Mouse (Mus musculus) limb, embryonic 10.5 days (tissue): ENCODE data around the gene Osbpl5. TPM values are rescaled to one million over a fixed set of nuclear protein-coding genes. Genes with fewer than 3 reads are reported as not detected.
A peak's percentile ranks its signal among the peaks of the same experiment; 100 is the strongest.

Experiments used
- DNase-seq: peaks from one replicate; pipeline ENCODE4 v3.0.0-alpha.2; 2017; ENCODE audit warnings: low spot score
- H3K27ac ChIP-seq: fragments of 300-500 bp; sonication (generic); 2 replicates; pipeline ENCODE4 v1.5.1; 2016; ENCODE audit warnings: mild to moderate bottlenecking
- H3K27me3 ChIP-seq: fragments of 300-500 bp; sonication (generic); 2 replicates; pipeline ENCODE4 v1.6.1; 2016; ENCODE audit warnings: low read depth, mild to moderate bottlenecking; ENCODE audit not compliant: poor library complexity, severe bottlenecking
- H3K36me3 ChIP-seq: fragments of 300-500 bp; sonication (generic); 2 replicates; pipeline ENCODE4 v1.6.1; 2016; ENCODE audit warnings: mild to moderate bottlenecking, moderate library complexity
- H3K4me1 ChIP-seq: fragments of 300-500 bp; sonication (generic); 2 replicates; pipeline ENCODE4 v1.6.1; 2016
- H3K4me3 ChIP-seq: fragments of 300-500 bp; sonication (generic); 2 replicates; pipeline ENCODE4 v1.5.1; 2016; ENCODE audit warnings: mild to moderate bottlenecking, moderate library complexity
- H3K9me3 ChIP-seq: fragments of 300-500 bp; sonication (generic); replicated peaks from 2 replicates; pipeline ENCODE4 v1.6.1; 2016; ENCODE audit warnings: mild to moderate bottlenecking
- WGBS: fragments of 180-500 bp; shearing (Covaris S2); methylation state at CpG from one replicate; pipeline ENCODE4 v1.1.7; 2016; 5-methylcytosine and 5-hydroxymethylcytosine counted together
- polyA plus RNA-seq: library from polyadenylated mRNA; unstranded; fragments of >200 nt; fragmentation: Nextera tagmentation; extraction: Ambion mirVana; gene quantifications from 2 replicates; pipeline ENCODE4 v1.2.1, GENCODE M21; 2016

The Osbpl5 gene
- polyA plus RNA-seq, 1 experiment from 2014 or later: 19.9 TPM

GRCm38 (mm10) chr7:143749045-143749444 lies 7.7 kb downstream of the Osbpl5 start:
- H3K36me3 ChIP-seq: no peaks in the 10 kb centered on the region
- H3K27ac ChIP-seq: peak overlapping the region; percentile 76; the same call in 1 of the 2 replicates
- DNase-seq: no peak
- no peaks in the 10 kb centered on the region for H3K9me3 ChIP-seq
- 73% methylated on average over 3 of the region's 3 CpGs for WGBS
- no peak overlapping the region for H3K4me3 ChIP-seq
- peaks cover 14% of the 10 kb centered on the region for H3K27me3 ChIP-seq
- H3K4me1 ChIP-seq: peaks cover 12% of the 10 kb centered on the region

DNA sequence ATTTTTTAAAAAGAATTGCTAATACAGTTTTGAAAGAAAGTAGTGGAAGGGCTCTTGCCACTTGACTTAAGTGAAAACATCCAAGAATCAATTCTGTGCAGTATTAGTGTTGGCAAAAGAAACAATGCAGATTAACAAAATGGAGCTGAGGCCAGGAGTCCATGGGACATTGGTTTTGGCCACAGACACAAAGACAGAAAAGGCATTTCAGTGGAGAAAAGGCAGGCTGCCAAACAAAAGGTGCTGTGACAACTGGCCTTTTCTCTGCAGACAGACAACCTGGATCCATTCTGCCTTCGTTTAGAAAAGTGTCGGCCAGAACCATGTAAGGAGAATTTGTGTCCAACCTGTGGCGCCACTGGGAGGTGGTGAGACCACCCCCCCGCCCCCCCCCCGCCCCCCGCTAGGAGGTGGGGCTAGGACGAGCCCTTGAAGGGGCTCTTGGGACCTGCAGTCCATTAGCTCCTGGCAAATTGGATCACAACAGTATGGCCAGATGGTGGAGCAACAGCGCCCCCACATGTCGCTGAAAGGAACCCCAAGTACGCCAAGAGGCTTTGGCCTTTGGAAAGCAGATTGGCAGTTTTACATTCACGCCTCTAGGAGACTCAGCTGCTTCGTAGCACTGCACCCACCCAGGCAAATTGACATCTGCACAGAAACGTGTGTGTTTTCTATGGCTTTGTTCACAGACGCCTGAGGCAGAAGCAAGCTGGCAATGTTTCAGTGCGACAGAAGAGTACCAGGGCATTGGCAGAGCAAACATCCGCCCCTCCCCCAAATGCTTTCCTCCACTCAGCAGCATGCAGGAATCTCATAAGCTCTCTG lies 8.5 kb downstream of the Osbpl5 start:
- H3K36me3 ChIP-seq: no peaks in the 10 kb centered on the region
- whole genome bisulfite sequencing: 4% methylated on average over 16 of the region's 16 CpGs
- peak overlapping the region; percentile 76 for H3K27ac ChIP-seq
- peak; percentile 92 for DNase-seq
- H3K4me3 ChIP-seq: peak overlapping the region; percentile 39
- H3K9me3 ChIP-seq: no peaks in the 10 kb centered on the region
- H3K27me3 ChIP-seq: peaks cover 13% of the 10 kb centered on the region
- peaks cover 12% of the 10 kb centered on the region for H3K4me1 ChIP-seq

DNA sequence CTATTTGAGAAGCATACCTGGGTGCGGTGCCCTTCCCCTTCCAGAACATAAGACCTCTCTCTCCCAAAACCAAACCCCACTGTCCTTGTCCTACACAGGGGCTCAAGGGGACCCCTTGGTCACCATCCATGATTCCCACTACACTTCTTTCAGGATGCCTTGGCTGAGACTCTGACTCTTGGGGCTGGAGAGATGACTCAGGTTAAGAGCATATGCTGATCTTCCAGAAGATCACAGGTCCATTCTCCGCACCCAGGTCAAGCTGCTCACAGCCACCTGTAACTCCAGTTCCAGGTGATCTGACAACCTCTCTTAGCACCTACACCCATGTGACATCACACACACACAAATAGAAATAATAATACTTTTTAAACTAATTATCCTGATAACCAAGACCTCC lies 16.1 kb downstream of the Osbpl5 start:
- DNase-seq: no peak
- 13% methylated on average over 2 of the region's 2 CpGs for WGBS
- peak overlapping the region; percentile 75 for H3K4me3 ChIP-seq
- H3K9me3 ChIP-seq: no peaks in the 10 kb centered on the region
- peak overlapping the region; percentile 88 for H3K27ac ChIP-seq
- peaks cover 24% of the 10 kb centered on the region for H3K27me3 ChIP-seq
- H3K36me3 ChIP-seq: no peaks in the 10 kb centered on the region
- peaks cover 34% of the 10 kb centered on the region for H3K4me1 ChIP-seq

- peak overlapping the region; percentile 88 for H3K27ac ChIP-seq
- H3K27me3 ChIP-seq: peaks cover 24% of the 10 kb centered on the region
- H3K4me1 ChIP-seq: peaks cover 34% of the 10 kb centered on the region
- DNase-seq: peak; percentile 87
- 3% methylated on average over 38 of the region's 38 CpGs for WGBS
- H3K9me3 ChIP-seq: no peaks in the 10 kb centered on the region
- no peaks in the 10 kb centered on the region for H3K36me3 ChIP-seq
- H3K4me3 ChIP-seq: peak overlapping the region; percentile 75
Observed at GRCm38 (mm10) chr7:143739511-143740461, 17.0 kb downstream of the Osbpl5 start.

- no peaks in the 10 kb centered on the region for H3K9me3 ChIP-seq
- 0 out of 2 replicates have a peak overlapping the region, but pooled peaks have one; percentile 75 for H3K4me3 ChIP-seq
- H3K27ac ChIP-seq: peak overlapping the region; percentile 88; the same call in 1 of the 2 replicates
- H3K27me3 ChIP-seq: peaks cover 24% of the 10 kb centered on the region
- 0 out of 2 replicates have a peak, but pooled peaks cover 3% of the 10 kb centered on the region for H3K36me3 ChIP-seq
- 47% methylated on average over 5 of the region's 5 CpGs for WGBS
- no peak for DNase-seq
- peaks cover 34% of the 10 kb centered on the region for H3K4me1 ChIP-seq
Observed at GRCm38 (mm10) chr7:143738601-143739006, 18.2 kb downstream of the Osbpl5 start.

- Histone ChIP-seq H3K9me3 (no peaks in the 10 kb centered on the region), H3K27ac (peak overlapping the region; percentile 88; the same call in 1 of the 2 replicates), H3K36me3 (0 out of 2 replicates have a peak, but pooled peaks cover 3% of the 10 kb centered on the region), H3K27me3 (peaks cover 24% of the 10 kb centered on the region), H3K4me1 (peaks cover 34% of the 10 kb centered on the region), H3K4me3 (no peak overlapping the region)
- no peak for DNase-seq
- WGBS: 78% methylated on average over 6 of the region's 6 CpGs
Observed at GRCm38 (mm10) chr7:143738194-143738593, 18.6 kb downstream of the Osbpl5 start.

- Histone ChIP-seq H3K4me1 (peaks cover 31% of the 10 kb centered on the region), H3K4me3 (no peak overlapping the region), H3K9me3 (no peaks in the 10 kb centered on the region), H3K36me3 (0 out of 2 replicates have a peak, but pooled peaks cover 6% of the 10 kb centered on the region), H3K27me3 (no peaks in the 10 kb centered on the region), H3K27ac (no peak overlapping the region)
- DNase-seq: no peak
- WGBS: 92% methylated on average over 4 of the region's 4 CpGs
Observed at GRCm38 (mm10) chr7:143733746-143734145, 23.0 kb downstream of the Osbpl5 start.

DNA sequence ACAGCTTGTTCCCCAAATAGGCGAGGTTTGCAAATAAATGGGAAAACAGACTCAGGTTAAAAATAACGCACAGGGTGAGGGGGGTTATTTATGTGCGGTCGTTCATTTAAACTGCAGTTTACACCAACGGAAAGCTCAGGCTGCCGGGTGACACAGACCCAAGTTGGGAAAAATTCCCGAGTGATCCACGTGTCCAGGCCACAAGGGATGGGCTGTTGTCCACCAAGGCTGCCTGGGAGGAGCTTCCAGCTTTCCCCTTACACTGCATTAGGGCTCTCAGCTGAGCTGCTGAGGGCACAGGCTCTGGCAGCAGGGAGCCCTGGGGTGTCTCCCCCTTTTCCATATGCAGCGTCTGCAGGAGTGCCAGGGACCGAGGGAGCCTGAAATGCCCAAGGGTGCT lies 26.9 kb downstream of the Osbpl5 start:
- H3K9me3 ChIP-seq: no peaks in the 10 kb centered on the region
- H3K27me3 ChIP-seq: no peaks in the 10 kb centered on the region
- H3K4me1 ChIP-seq: peaks cover 20% of the 10 kb centered on the region
- DNase-seq: no peak
- WGBS: 72% methylated on average over 10 of the region's 10 CpGs
- 0 out of 2 replicates have a peak, but pooled peaks cover 9% of the 10 kb centered on the region for H3K36me3 ChIP-seq
- no peak overlapping the region for H3K4me3 ChIP-seq
- H3K27ac ChIP-seq: peak overlapping the region; percentile 58

DNA sequence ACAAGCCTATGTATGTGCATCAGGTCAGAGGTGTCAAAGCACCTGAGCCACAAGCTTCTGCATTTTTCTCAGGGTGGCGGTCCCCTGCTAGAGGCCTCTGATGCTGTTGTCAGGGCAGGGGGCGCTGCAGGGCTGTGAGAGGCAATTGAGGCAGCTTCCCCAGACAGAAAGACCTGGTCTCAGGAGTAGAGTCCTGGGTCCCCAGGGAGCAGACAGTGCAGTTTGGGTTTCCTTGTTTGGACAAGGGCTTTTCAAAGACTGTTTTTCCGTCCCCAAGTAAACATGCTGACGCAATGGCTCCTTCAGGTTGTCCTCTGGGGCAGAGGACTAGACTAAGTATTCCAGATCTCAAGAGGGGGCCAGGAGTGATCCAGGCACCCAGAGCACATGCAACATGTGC lies 30.4 kb downstream of the Osbpl5 start:
- 0 out of 2 replicates have a peak, but pooled peaks cover 3% of the 10 kb centered on the region for H3K36me3 ChIP-seq
- no peak overlapping the region for H3K27ac ChIP-seq
- WGBS: 81% methylated on average over 4 of the region's 4 CpGs

GRCm38 (mm10) chr7:143723841-143724240 lies 32.9 kb downstream of the Osbpl5 start:
- DNase-seq: no peak
- WGBS: 88% methylated on average over 4 of the region's 4 CpGs
- Histone ChIP-seq H3K4me3 (no peak overlapping the region), H3K4me1 (peaks cover 5% of the 10 kb centered on the region; the same call in 1 of the 2 replicates), H3K27ac (no peak overlapping the region), H3K27me3 (no peaks in the 10 kb centered on the region), H3K9me3 (no peaks in the 10 kb centered on the region), H3K36me3 (0 out of 2 replicates have a peak, but pooled peaks cover 3% of the 10 kb centered on the region)

More for the DNA sequence above, 30.4 kb downstream of the Osbpl5 start:
- Histone ChIP-seq H3K4me1 (peaks cover 19% of the 10 kb centered on the region), H3K9me3 (no peaks in the 10 kb centered on the region), H3K4me3 (no peak overlapping the region), H3K27me3 (no peaks in the 10 kb centered on the region)
- DNase-seq: no peak

GRCm38 (mm10) chr7:143722646-143723045 lies 34.1 kb downstream of the Osbpl5 start:
- WGBS: 91% methylated on average over 5 of the region's 5 CpGs
- DNase-seq: no peak
- Histone ChIP-seq H3K4me1 (peaks cover 5% of the 10 kb centered on the region; the same call in 1 of the 2 replicates), H3K4me3 (no peak overlapping the region), H3K9me3 (no peaks in the 10 kb centered on the region), H3K36me3 (0 out of 2 replicates have a peak, but pooled peaks cover 3% of the 10 kb centered on the region), H3K27ac (no peak overlapping the region), H3K27me3 (no peaks in the 10 kb centered on the region)

DNA sequence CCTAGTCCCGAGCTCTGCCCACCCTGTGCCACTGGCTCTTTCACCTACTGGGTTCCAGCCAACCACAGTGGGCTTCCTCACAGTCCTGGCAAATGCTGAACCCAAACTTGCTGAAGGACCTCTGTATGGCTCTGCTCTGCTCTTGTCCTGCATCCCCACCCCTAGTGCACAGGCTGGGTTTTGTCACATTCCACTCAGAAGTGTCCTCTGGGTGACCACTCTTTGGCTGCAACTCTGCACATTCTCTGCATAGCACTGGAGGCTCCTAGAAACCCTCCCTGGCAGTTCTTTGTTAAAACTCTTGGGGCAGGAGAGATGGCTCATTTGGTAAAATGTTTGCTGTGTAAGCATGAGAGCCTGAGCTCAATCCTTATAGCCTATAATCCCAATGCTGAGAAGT lies 39.0 kb downstream of the Osbpl5 start:
- DNase-seq: no peak
- Histone ChIP-seq H3K9me3 (no peaks in the 10 kb centered on the region), H3K27me3 (no peaks in the 10 kb centered on the region), H3K4me3 (no peak overlapping the region), H3K36me3 (peaks cover 24% of the 10 kb centered on the region), H3K27ac (no peak overlapping the region), H3K4me1 (peaks cover 12% of the 10 kb centered on the region; the same call in 1 of the 2 replicates)
- WGBS: 71% methylated on average over 1 of the region's 1 CpGs
